Mouse (Mus musculus): ENCODE data around the gene Nmnat2.
"Not testable (repeated sequence)": the region's sequence is repeated elsewhere in the genome, so short reads cannot be mapped to it uniquely, and the experiment has no call there.

Gene Nmnat2

GRCm38 (mm10) chr1:153058290-153058689, 103.5 kb downstream of the Nmnat2 start:
- DNase-seq (ENCODE audit: low spot score) = no peak

- no peak for DNase-seq (ENCODE audit: low spot score)
Measured at GRCm38 (mm10) chr1:153059626-153060025, 104.8 kb downstream of the Nmnat2 start.

- no peak for DNase-seq (ENCODE audit: low spot score)
Measured at GRCm38 (mm10) chr1:153062547-153062946, 107.8 kb downstream of the Nmnat2 start.

DNA sequence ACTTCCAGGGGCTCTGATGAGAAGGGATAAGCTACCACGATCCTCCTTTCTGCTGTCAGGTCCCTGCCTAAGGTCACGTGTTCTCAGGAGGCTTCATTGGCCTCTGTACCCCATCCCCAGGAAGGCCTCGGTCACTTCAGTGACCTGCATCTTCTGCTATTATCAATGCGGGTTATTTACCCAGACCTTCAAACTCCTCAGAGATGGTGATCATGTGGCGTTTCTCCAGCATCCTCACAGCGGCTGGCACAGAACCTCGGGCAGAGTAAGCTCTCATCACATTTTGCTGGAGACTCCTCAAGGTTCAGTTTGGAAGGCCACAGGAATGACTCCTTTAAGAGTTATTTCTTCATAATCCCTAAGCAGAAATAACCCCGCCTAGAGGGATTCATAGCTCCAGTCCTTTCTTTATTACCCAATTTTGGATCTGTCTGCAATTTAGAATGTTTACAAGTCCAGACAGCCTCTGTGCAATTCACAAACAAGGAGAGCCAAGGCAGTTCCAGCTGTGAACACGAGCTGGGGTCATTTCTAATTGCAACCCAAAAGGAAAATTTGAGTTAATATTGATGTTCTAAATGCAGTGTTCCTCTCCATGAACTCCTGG, 110.1 kb downstream of the Nmnat2 start:
- no peak for DNase-seq (ENCODE audit: low spot score)

GRCm38 (mm10) chr1:153065473-153066386, 110.9 kb downstream of the Nmnat2 start:
- peak; percentile 40 for DNase-seq (ENCODE audit: low spot score)

GRCm38 (mm10) chr1:153066387-153066781, 111.6 kb downstream of the Nmnat2 start:
- no peak for DNase-seq (ENCODE audit: low spot score)

DNA sequence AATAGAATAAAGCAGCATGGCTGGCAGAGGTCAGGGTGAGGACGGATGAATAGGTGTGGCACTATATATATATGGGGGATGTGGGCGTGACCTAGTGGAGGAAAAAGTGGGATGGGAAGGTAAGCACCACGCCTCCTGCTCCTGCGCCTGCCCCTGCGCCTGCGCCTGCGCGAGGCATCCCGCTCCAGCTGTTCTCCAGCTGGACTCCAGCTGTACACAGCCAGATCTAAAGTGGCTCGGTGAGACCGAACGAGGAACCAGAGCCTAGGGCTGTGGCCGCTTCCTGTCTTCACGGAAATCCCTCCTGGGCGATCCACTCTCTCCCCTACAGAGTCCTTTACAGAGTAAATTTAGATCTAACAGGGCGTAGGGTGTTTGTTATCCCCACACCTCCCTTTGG, 116.8 kb downstream of the Nmnat2 start:
- no peak for DNase-seq (ENCODE audit: low spot score)

DNA sequence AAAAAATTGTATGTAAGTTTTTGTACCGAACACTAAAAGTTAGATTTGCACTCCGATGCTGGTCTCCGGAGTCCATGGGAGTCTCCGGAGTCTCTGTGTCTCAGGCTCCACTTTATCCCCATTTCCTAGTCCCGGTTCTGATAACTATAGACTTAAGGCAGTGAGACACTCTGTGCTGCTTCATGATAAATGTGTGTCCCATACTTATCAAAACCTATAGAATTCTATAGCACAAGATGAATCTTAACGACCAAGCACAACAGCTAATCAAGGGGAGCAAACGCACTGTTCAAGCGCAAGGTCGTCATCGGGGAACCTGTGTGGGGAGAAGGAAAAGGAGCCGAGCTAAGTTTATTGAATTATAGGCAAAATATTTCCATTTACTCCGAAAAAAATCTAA, 117.2 kb downstream of the Nmnat2 start:
- no peak for DNase-seq (ENCODE audit: low spot score)

GRCm38 (mm10) chr1:153072711-153073110, 117.9 kb downstream of the Nmnat2 start:
- no peak for DNase-seq (ENCODE audit: low spot score)

DNA sequence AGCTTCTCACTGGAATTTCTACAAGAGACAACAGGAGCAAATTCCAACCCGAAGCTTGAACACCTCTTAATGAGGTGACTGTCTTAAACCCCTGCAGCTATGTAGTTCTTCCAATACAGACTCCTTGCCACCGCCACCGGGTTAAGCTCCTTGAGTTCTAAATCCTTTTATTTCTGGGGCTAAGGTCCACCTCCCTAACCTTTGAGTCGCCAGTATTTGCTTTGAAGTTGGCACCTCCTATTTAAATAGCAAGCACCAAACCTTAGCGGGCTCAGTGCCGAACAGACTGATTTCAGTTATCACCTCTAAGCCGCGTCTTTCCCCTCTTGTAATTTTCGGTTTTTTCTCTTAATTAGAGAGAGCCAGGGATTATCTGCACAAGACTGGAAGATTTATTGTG, 118.6 kb downstream of the Nmnat2 start:
- no peak for DNase-seq (ENCODE audit: low spot score)

DNA sequence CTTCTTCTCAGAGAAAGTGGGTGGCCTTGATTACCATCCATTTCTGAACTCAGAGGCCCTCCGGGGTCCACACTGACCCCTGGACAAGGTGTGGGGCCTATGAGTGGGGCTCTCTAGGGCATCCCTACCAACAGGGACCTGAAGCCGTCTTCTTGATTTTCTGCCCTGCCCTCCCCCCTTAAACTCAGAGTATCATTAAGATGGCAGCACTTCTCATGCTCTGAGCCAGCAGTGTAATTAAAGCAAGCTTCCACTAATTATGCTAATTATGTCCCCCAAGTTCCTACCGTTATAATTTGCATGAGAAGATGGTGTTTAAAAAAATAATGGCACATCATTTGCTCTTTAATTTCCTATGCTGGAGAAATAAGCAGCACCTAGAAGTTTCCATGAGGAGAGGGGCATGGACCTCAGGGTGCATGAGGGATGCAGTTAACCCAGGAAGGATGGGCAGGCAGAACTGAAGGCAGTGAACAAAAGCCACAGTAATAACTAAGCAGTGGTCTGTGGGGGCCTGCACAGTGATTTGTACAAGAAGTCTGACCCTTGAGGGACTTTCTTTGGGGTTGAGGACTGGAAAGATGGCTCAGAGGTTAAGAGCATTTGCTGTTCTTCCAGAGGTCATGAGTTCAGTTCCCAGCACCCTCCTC, 120.4 kb downstream of the Nmnat2 start:
- no peak for DNase-seq (ENCODE audit: low spot score)

- no peak for DNase-seq (ENCODE audit: low spot score)
Measured at GRCm38 (mm10) chr1:153075955-153076354, 121.2 kb downstream of the Nmnat2 start.

DNA sequence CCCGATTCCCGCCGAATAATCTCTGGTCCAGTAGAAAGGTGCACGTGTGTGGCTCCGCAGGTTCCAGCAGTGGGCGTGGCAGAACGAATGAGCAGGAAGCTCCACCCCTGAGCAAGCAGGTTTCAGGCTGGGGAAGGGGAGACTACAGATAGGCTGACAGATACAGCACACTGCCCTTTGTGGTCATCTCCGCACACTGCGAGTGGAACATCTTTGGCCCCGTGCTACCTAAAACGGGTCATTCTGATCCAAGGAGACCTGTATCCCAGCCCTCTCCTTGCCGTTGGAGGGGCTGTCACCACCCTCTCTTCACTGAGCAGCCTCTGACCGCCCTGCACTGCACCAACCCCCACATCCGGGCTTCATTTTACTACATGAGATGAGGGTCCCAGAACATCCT, 128.4 kb downstream of the Nmnat2 start:
- not testable (repeated sequence) for DNase-seq (ENCODE audit: low spot score)

GRCm38 (mm10) chr1:153084191-153084590, 129.4 kb downstream of the Nmnat2 start:
- no peak for DNase-seq (ENCODE audit: low spot score)

- no peak for DNase-seq (ENCODE audit: low spot score)
Measured at GRCm38 (mm10) chr1:153085198-153085597, 130.4 kb downstream of the Nmnat2 start.

DNA sequence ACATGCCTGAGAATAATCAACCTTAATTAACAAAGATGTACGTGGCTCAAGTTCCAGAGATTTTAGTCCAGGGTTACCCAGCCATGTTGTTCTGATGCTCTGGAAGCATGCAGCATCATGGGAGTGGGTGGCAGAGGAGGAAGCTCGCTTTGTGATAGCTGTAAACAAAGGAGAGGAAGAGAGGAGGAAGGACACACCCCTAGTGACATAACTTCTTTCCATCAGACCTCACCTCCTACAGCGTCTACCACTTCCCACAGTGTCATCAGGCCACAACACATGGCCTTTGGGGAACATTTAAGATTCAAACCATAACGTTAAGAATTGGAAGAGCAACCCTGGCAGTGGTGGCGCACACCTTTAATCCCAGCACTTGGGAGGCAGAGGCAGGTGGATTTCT, 133.0 kb downstream of the Nmnat2 start:
- DNase-seq (ENCODE audit: low spot score) = no peak

GRCm38 (mm10) chr1:153090081-153090480, 135.3 kb downstream of the Nmnat2 start:
- DNase-seq (ENCODE audit: low spot score) = no peak

DNA sequence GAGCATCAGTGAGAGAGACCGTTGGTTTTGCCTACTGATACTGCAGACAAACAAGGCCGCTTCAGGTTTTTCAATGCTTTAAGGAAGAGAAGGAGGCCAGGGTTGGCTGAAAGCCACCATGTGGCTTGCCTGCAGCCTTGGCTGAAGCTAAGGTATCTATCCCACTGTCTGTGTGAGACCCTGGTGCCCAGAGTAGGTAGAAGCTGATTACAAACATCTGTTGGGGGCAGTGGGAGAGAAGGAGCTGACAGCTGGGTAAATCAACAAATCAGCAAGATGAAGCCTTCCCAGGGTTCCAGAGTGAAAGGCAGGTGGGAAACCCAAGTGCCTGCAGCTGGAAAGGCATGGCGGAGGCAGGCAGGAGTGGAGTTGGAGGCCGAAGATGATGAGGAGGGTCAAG, 136.0 kb downstream of the Nmnat2 start:
- no peak for DNase-seq (ENCODE audit: low spot score)

GRCm38 (mm10) chr1:153091438-153092236, 136.8 kb downstream of the Nmnat2 start:
- peak; percentile 52 for DNase-seq (ENCODE audit: low spot score)

GRCm38 (mm10) chr1:153092237-153092975, 137.6 kb downstream of the Nmnat2 start:
- peak; percentile 46 for DNase-seq (ENCODE audit: low spot score)

DNA sequence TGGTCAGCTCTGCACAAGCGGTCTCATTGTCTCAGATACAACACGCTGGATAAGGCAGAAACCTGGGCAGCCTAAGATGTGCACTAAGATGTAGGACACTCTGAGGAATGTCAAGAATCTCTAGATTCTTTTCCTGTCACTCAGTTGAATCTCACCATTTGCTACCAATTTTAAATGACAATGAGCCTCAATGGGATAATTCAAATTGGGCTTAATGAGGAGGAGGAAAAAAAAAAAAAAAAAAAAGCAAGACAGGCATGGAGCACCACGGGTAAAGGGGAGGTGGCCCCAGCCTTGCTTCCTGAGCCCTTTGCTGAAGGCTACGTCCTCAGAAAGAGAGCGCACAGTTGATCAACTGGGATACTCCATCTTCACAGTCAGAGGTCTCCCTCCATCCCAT, 138.4 kb downstream of the Nmnat2 start:
- no peak for DNase-seq (ENCODE audit: low spot score)
